Mouse (Mus musculus): ENCODE results near the gene Iqca. TPM values are rescaled to one million over a fixed set of nuclear protein-coding genes. Genes with fewer than 3 reads are reported as not detected.

Gene Iqca
- total and polyA plus RNA-seq, 2 experiments from 2014 or later, result 0.52 to 1.5 TPM

GRCm38 (mm10) chr1:89992256-89992655 is 160.9 kb downstream of the Iqca start:
- H3K9me3 ChIP-seq (ENCODE audit: low read length), result no peaks in the 10 kb centered on the region
- ATAC-seq, result no peak
- no peaks in the 10 kb centered on the region for H3K36me3 ChIP-seq (ENCODE audit: insufficient read depth)
- no peak overlapping the region for H3K27ac ChIP-seq (ENCODE audit: low read depth, low read length)
- no peak for DNase-seq
- H3K27me3 ChIP-seq (ENCODE audit: insufficient read depth, low read length), result peaks cover 34% of the 10 kb centered on the region
- WGBS, result 3% methylated on average over 25 of the region's 25 CpGs
- no peak overlapping the region for H3K4me3 ChIP-seq (ENCODE audit: low read depth, low read length)
- H3K4me2 ChIP-seq (ENCODE audit: low read depth), result peak overlapping the region; percentile 7; the same call in 1 of the 2 replicates
- no peak overlapping the region for H3K9ac ChIP-seq
- H3K4me1 ChIP-seq (ENCODE audit: insufficient read depth), result no peaks in the 10 kb centered on the region
- no peak for TF ChIP-seq CTCF (IDR thresholded peaks at IDR 0.05; ENCODE audit: low read depth)

Other genes with a start within 250 kb of the Iqca start
- 9.2 and 14.4 TPM in 2 replicates for gene Gbx2, start 222.2 kb downstream of the Iqca start, total RNA-seq (2014; rRNA removed)
- 9.1 and 21.2 TPM in 2 replicates for gene Gbx2, start 222.2 kb downstream of the Iqca start, polyA plus RNA-seq (2015; fragmentation: Nextera tagmentation; extraction: Ambion mirVana)
- gene Asb18, start 138.7 kb downstream of the Iqca start, total RNA-seq (2014; rRNA removed), result 0.54 and 1.4 TPM in 2 replicates
- 0.13 and 0.33 TPM in 2 replicates for gene Asb18, start 138.7 kb downstream of the Iqca start, polyA plus RNA-seq (2015; fragmentation: Nextera tagmentation; extraction: Ambion mirVana)
- 7.3 and 10.0 TPM in 2 replicates for gene Ackr3, start 50.6 kb upstream of the Iqca start, total RNA-seq (2014; rRNA removed)
- gene Ackr3, start 50.6 kb upstream of the Iqca start, polyA plus RNA-seq (2015; fragmentation: Nextera tagmentation; extraction: Ambion mirVana), result 10.2 and 11.9 TPM in 2 replicates